Mouse (Mus musculus): ENCODE data around the gene Padi3.

DNA sequence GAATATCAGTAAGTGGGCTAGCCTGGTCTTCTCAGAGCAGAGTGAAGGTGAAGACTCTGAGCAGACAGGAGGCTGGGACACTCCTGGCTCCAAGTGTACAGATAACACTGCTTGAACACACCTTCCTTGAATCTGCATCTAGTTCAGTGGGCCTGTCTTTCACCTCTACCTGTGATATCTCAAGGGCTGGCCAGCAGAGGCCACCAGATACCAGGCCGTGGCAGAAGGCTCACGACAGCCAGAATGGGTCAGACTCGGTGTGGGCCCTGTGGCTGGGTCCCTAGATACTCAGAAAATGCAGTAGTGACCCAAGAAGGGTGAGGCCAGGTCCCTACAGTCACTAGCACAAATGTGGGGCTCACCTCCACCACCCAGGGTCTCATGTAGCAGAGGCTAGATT is 16.8 kb upstream of the Padi3 start:
- TF ChIP-seq POLR2A (IDR thresholded peaks at IDR 0.05; ENCODE audit: insufficient read length, low read depth) (no peak), MAX (IDR thresholded peaks at IDR 0.05; ENCODE audit: low read depth) (no peak), E2F4 (IDR thresholded peaks at IDR 0.05; ENCODE audit: insufficient read depth) (no peak), POLR2AphosphoS2 (IDR thresholded peaks at IDR 0.05; ENCODE audit: insufficient read length, low read depth) (no peak)
